Mouse (Mus musculus) ovary, adult 18-20 months (tissue): ENCODE results near the gene Tnfaip1.
A peak's percentile ranks its signal among the peaks of the same experiment; 100 is the strongest.

Experiments
- DNase-seq: peaks from one replicate; pipeline ENCODE4 v3.0.0; 2022; ENCODE audit warnings: low spot score, mixed read lengths

Tnfaip1 gene

GRCm38 (mm10) chr11:78500623-78501202, 35.4 kb downstream of the Tnfaip1 start:
- DNase-seq = no peak

- DNase-seq = no peak
Measured at GRCm38 (mm10) chr11:78499543-78499942, 36.6 kb downstream of the Tnfaip1 start.

GRCm38 (mm10) chr11:78499004-78499403, 37.1 kb downstream of the Tnfaip1 start, which contains the start of gene Vtn:
Vtn (plus strand) TSS chr11:78499091.
- DNase-seq = no peak

- peak; percentile 83 for DNase-seq
Measured at GRCm38 (mm10) chr11:78497544-78498522, 38.3 kb downstream of the Tnfaip1 start, which contains the start of gene Sarm1. Sarm1 (minus strand) TSS chr11:78497754.

- DNase-seq = no peak
Measured at GRCm38 (mm10) chr11:78497071-78497541, 39.0 kb downstream of the Tnfaip1 start.

- DNase-seq = no peak
Measured at GRCm38 (mm10) chr11:78495904-78496303, 40.2 kb downstream of the Tnfaip1 start.

- DNase-seq = peak; percentile 42
Measured at GRCm38 (mm10) chr11:78490781-78491241, 45.3 kb downstream of the Tnfaip1 start.

- no peak for DNase-seq
Measured at GRCm38 (mm10) chr11:78488168-78488567, 48.0 kb downstream of the Tnfaip1 start.

- no peak for DNase-seq
Measured at GRCm38 (mm10) chr11:78483639-78484038, 52.5 kb downstream of the Tnfaip1 start.

- no peak for DNase-seq
Measured at GRCm38 (mm10) chr11:78475289-78475688, 60.8 kb downstream of the Tnfaip1 start.
